Mouse (Mus musculus): ENCODE measurements around the gene Nf1. TPM values are rescaled to one million over a fixed set of nuclear protein-coding genes. Genes with fewer than 3 reads are reported as not detected.
"Not testable (repeated sequence)": the region's sequence is repeated elsewhere in the genome, so short reads cannot be mapped to it uniquely, and the experiment has no call there.

Gene Nf1
- 10 to 100 TPM; 37.5 to 38.6 TPM for total RNA-seq (2021)

GRCm38 (mm10) chr11:79339234-79339807 is at the start of gene Nf1:
Nf1 (plus strand) TSS chr11:79339693.
- peak; percentile 96 to 97 for DNase-seq
- intact Hi-C loops (cut with DNase I) = loop anchor here (2.0 kb wide), 1 partner anchor 33 kb away; no protein-coding TSS in a partner anchor

GRCm38 (mm10) chr11:79290473-79290872 is 49.0 kb upstream of the Nf1 start:
- peak; percentile 71 to 76 for DNase-seq
- intact Hi-C loops (cut with DNase I) = loop anchor here (1.0 to 5.0 kb wide), 4 partner anchors 38 to 323 kb away; no protein-coding TSS in a partner anchor

GRCm38 (mm10) chr11:79291651-79292050 is 47.8 kb upstream of the Nf1 start:
- intact Hi-C loops (cut with DNase I) = loop anchor here (2.0 to 5.0 kb wide), 3 partner anchors 39 to 324 kb away; no protein-coding TSS in a partner anchor
- DNase-seq = no peak

GRCm38 (mm10) chr11:79292130-79292529 is 47.4 kb upstream of the Nf1 start:
- DNase-seq = no peak
- intact Hi-C loops (cut with DNase I) = loop anchor here (5.0 kb wide), 1 partner anchor 325 kb away; no protein-coding TSS in a partner anchor

- no peak for DNase-seq
- intact Hi-C loops (cut with DNase I) = loop anchor here (5.0 kb wide), 1 partner anchor 326 kb away; no protein-coding TSS in a partner anchor
Observed at GRCm38 (mm10) chr11:79293025-79293424, 46.5 kb upstream of the Nf1 start.

- no peak for DNase-seq
- intact Hi-C loops (cut with DNase I) = loop anchor here (5.0 kb wide), 1 partner anchor 327 kb away; no protein-coding TSS in a partner anchor
Observed at GRCm38 (mm10) chr11:79293971-79294370, 45.5 kb upstream of the Nf1 start.

- intact Hi-C loops (cut with DNase I) = loop anchor here (2.0 kb wide), 1 partner anchor 103 kb away; no protein-coding TSS in a partner anchor
- peak; percentile 41 to 68 for DNase-seq
Observed at GRCm38 (mm10) chr11:79296167-79296566, 43.3 kb upstream of the Nf1 start.

- DNase-seq = no peak
- intact Hi-C loops (cut with DNase I) = loop anchor here (2.0 kb wide), 1 partner anchor 102 kb away; no protein-coding TSS in a partner anchor
Observed at GRCm38 (mm10) chr11:79296856-79297491, 42.5 kb upstream of the Nf1 start, which contains the start of gene Gm9964. Gm9964 (minus strand) TSS chr11:79296906.

- intact Hi-C loops (cut with DNase I) = no loop called here
- peak in 1 of 2 experiments; percentile 37 for DNase-seq
Observed at GRCm38 (mm10) chr11:79299719-79300431, 39.6 kb upstream of the Nf1 start.

GRCm38 (mm10) chr11:79303109-79303508 is 36.4 kb upstream of the Nf1 start:
- intact Hi-C loops (cut with DNase I) = no loop called here
- no peak for DNase-seq

- intact Hi-C loops (cut with DNase I); DNase-seq: not testable (repeated sequence)
Observed at GRCm38 (mm10) chr11:79304245-79304644, 35.2 kb upstream of the Nf1 start.

- intact Hi-C loops (cut with DNase I) = loop anchor here (2.0 kb wide), 1 partner anchor 33 kb away; the partner anchor contains the start of gene Nf1
- DNase-seq = peak in 1 of 2 experiments; percentile 31
Observed at GRCm38 (mm10) chr11:79305697-79306340, 33.7 kb upstream of the Nf1 start.

- DNase-seq = peak; percentile 44 to 54
- intact Hi-C loops (cut with DNase I) = loop anchor here (2.0 kb wide), 1 partner anchor 32 kb away; the partner anchor contains the start of gene Nf1
Observed at GRCm38 (mm10) chr11:79306510-79306909, 33.0 kb upstream of the Nf1 start.

GRCm38 (mm10) chr11:79306996-79307395 is 32.5 kb upstream of the Nf1 start:
- DNase-seq = peak; percentile 48 to 59
- intact Hi-C loops (cut with DNase I) = loop anchor here (2.0 kb wide), 1 partner anchor 32 kb away; the partner anchor contains the start of gene Nf1

GRCm38 (mm10) chr11:79307560-79308200 is 31.8 kb upstream of the Nf1 start:
- intact Hi-C loops (cut with DNase I) = loop anchor here (2.0 kb wide), 2 partner anchors 17 to 31 kb away; partner anchors contain the start of gene Nf1
- DNase-seq = no peak

GRCm38 (mm10) chr11:79310467-79310866 is 29.0 kb upstream of the Nf1 start:
- intact Hi-C loops (cut with DNase I) = no loop called here
- DNase-seq = no peak

GRCm38 (mm10) chr11:79316807-79317345 is 22.6 kb upstream of the Nf1 start:
- intact Hi-C loops (cut with DNase I) = no loop called here
- no peak for DNase-seq

GRCm38 (mm10) chr11:79319807-79320206 is 19.7 kb upstream of the Nf1 start:
- intact Hi-C loops (cut with DNase I) = no loop called here

GRCm38 (mm10) chr11:79323985-79324685 is 15.4 kb upstream of the Nf1 start:
- intact Hi-C loops (cut with DNase I) = loop anchor here (2.0 kb wide), 1 partner anchor 15 kb away; no protein-coding TSS in a partner anchor

More at GRCm38 (mm10) chr11:79319807-79320206, 19.7 kb upstream of the Nf1 start:
- DNase-seq = no peak

More at GRCm38 (mm10) chr11:79323985-79324685, 15.4 kb upstream of the Nf1 start:
- DNase-seq = no peak
